Mouse (Mus musculus) spleen, adult 2 months (tissue): ENCODE results near the gene Srsf11. TPM values are rescaled to one million over a fixed set of nuclear protein-coding genes. Genes with fewer than 3 reads are reported as not detected.

Experiments
- DNase-seq, 2 experiments: peaks; one replicate each; pipeline versions ENCODE4 v3.0.0 to v3.0.0-alpha.2; 2012 to 2021; ENCODE audit warnings: low spot score in 2 of 2, low read depth in 1 of 2
- H3K27ac ChIP-seq: fragments of 200-500 bp; 2 replicates; pipeline ENCODE4 v1.5.1; 2012; ENCODE audit warnings: low read length, inconsistent platforms; ENCODE audit not compliant: insufficient read depth
- H3K27me3 ChIP-seq: fragments of 200-500 bp; 2 replicates; pipeline ENCODE4 v1.6.1; 2012; ENCODE audit warnings: mild to moderate bottlenecking, moderate library complexity, low read length, inconsistent platforms; ENCODE audit not compliant: control insufficient read depth, insufficient read depth
- H3K36me3 ChIP-seq: fragments of 200-500 bp; 2 replicates; pipeline ENCODE4 v1.6.1; 2012; ENCODE audit warnings: mild to moderate bottlenecking, low read length, inconsistent platforms; ENCODE audit not compliant: control insufficient read depth, insufficient read depth
- H3K4me1 ChIP-seq: fragments of 200-500 bp; 2 replicates; pipeline ENCODE4 v1.6.1; 2011; ENCODE audit warnings: inconsistent platforms; ENCODE audit not compliant: control insufficient read depth, insufficient read depth, insufficient read length
- H3K4me3 ChIP-seq: fragments of 200-500 bp; 2 replicates; pipeline ENCODE4 v1.5.1; 2011; ENCODE audit warnings: mild to moderate bottlenecking, inconsistent platforms; ENCODE audit not compliant: insufficient read depth, insufficient read length; ENCODE audit errors: extremely low read depth
- CTCF ChIP-seq: fragments of 200-500 bp; IDR thresholded peaks from 2 replicates; pipeline ENCODE4 v1.5.1; 2011; ENCODE audit warnings: mild to moderate bottlenecking, inconsistent platforms; ENCODE audit not compliant: insufficient read depth, insufficient read length, insufficient replicate concordance; ENCODE audit errors: extremely low read depth
- POLR2A ChIP-seq: fragments of 200-500 bp; IDR thresholded peaks from 2 replicates; pipeline ENCODE4 v1.6.1; 2011; ENCODE audit warnings: low read depth, low read length, inconsistent platforms
- WGBS: fragments of 180-500 bp; shearing (Covaris S2); methylation state at CpG from one replicate; pipeline ENCODE4 v1.1.7; 2018; 5-methylcytosine and 5-hydroxymethylcytosine counted together
- polyA plus RNA-seq: library from polyadenylated mRNA; depleted of rRNA; stranded (reverse); fragments of >200 nt; gene quantifications from 2 replicates; pipeline ENCODE4 v1.2.3, GENCODE M21; 2012

Gene Srsf11
- polyA plus RNA-seq, 1 experiment = 207 TPM

GRCm38 (mm10) chr3:158035866-158036265 is 573 bp downstream of the Srsf11 start:
- peaks cover 2% of the 10 kb centered on the region for H3K4me1 ChIP-seq
- H3K36me3 ChIP-seq = no peaks in the 10 kb centered on the region
- H3K4me3 ChIP-seq = peak overlapping the region; percentile 95
- DNase-seq = no peak
- 2% methylated on average over 11 of the region's 11 CpGs for WGBS
- no peaks in the 10 kb centered on the region for H3K27me3 ChIP-seq
- TF ChIP-seq POLR2A (no peak), CTCF (no peak)
- H3K27ac ChIP-seq = peak overlapping the region; percentile 96

- H3K4me1 ChIP-seq = peaks cover 2% of the 10 kb centered on the region
- TF ChIP-seq CTCF (no peak), POLR2A (no peak)
- H3K36me3 ChIP-seq = no peaks in the 10 kb centered on the region
- H3K27ac ChIP-seq = no peak overlapping the region; the same call in 1 of the 2 replicates
- H3K27me3 ChIP-seq = no peaks in the 10 kb centered on the region
- WGBS = 7% methylated on average over 4 of the region's 4 CpGs
- H3K4me3 ChIP-seq = peak overlapping the region; percentile 90
- DNase-seq = peak in 1 of 2 experiments; percentile 12
Observed at GRCm38 (mm10) chr3:158032106-158032505, 4.3 kb downstream of the Srsf11 start.

- Histone ChIP-seq H3K27me3 (no peaks in the 10 kb centered on the region), H3K36me3 (peaks cover 2% of the 10 kb centered on the region), H3K27ac (peak overlapping the region; percentile 95), H3K4me1 (peaks cover 2% of the 10 kb centered on the region), H3K4me3 (peak overlapping the region; percentile 90)
- TF ChIP-seq POLR2A (peak; percentile 51), CTCF (no peak)
- under 1% methylated on average over 61 of the region's 61 CpGs for WGBS
- peak; percentile 77 to 85 for DNase-seq
Observed at GRCm38 (mm10) chr3:158031371-158031925, 5.0 kb downstream of the Srsf11 start.

- no peak overlapping the region for H3K4me3 ChIP-seq
- DNase-seq = no peak
- H3K27ac ChIP-seq = no peak overlapping the region
- no peaks in the 10 kb centered on the region for H3K27me3 ChIP-seq
- H3K36me3 ChIP-seq = peaks cover 29% of the 10 kb centered on the region
- no peaks in the 10 kb centered on the region for H3K4me1 ChIP-seq
- WGBS = 84% methylated on average over 1 of the region's 1 CpGs
- TF ChIP-seq CTCF = no peak
- no peak for TF ChIP-seq POLR2A
Observed at GRCm38 (mm10) chr3:158009762-158010320, 26.6 kb downstream of the Srsf11 start.

- 91% methylated on average over 1 of the region's 1 CpGs for WGBS
- TF ChIP-seq POLR2A (no peak), CTCF (no peak)
- Histone ChIP-seq H3K36me3 (peaks cover 29% of the 10 kb centered on the region), H3K4me3 (no peak overlapping the region), H3K4me1 (no peaks in the 10 kb centered on the region), H3K27me3 (no peaks in the 10 kb centered on the region), H3K27ac (no peak overlapping the region)
- DNase-seq = no peak
Observed at GRCm38 (mm10) chr3:158008647-158009046, 27.8 kb downstream of the Srsf11 start.

GRCm38 (mm10) chr3:157998742-157999369 is 37.6 kb downstream of the Srsf11 start:
- H3K27ac ChIP-seq = no peak overlapping the region
- TF ChIP-seq POLR2A = no peak
- TF ChIP-seq CTCF = no peak

GRCm38 (mm10) chr3:157995726-157996125 is 40.7 kb downstream of the Srsf11 start:
- TF ChIP-seq CTCF (no peak), POLR2A (no peak)
- H3K27ac ChIP-seq = no peak overlapping the region
- no peaks in the 10 kb centered on the region for H3K27me3 ChIP-seq
- no peaks in the 10 kb centered on the region; the same call in 1 of the 2 replicates for H3K4me1 ChIP-seq
- DNase-seq = no peak
- peaks cover 7% of the 10 kb centered on the region for H3K36me3 ChIP-seq
- 92% methylated on average over 2 of the region's 2 CpGs for WGBS
- H3K4me3 ChIP-seq = no peak overlapping the region

More at GRCm38 (mm10) chr3:157998742-157999369, 37.6 kb downstream of the Srsf11 start:
- no peak for DNase-seq
- Histone ChIP-seq H3K4me3 (no peak overlapping the region), H3K36me3 (peaks cover 13% of the 10 kb centered on the region), H3K27me3 (no peaks in the 10 kb centered on the region), H3K4me1 (no peaks in the 10 kb centered on the region; the same call in 1 of the 2 replicates)
- 32% methylated on average over 1 of the region's 1 CpGs for WGBS
